Mouse (Mus musculus): ENCODE data around the gene Bcl2l14.

GRCm38 (mm10) chr6:134443198-134443904 lies 47.2 kb downstream of the Bcl2l14 start:
- TF ChIP-seq CTCF (IDR thresholded peaks at IDR 0.05; ENCODE audit: extremely low read depth, insufficient read depth, low read length), result no peak
- no peak for TF ChIP-seq POLR2A (IDR thresholded peaks at IDR 0.05; ENCODE audit: extremely low read depth, insufficient read depth, low read length)
